Mouse (Mus musculus) frontal cortex, postnatal 14 days (tissue): ENCODE data around the gene Itprip.
"Not testable (repeated sequence)": the region's sequence is repeated elsewhere in the genome, so short reads cannot be mapped to it uniquely, and the experiment has no call there.

Experiments used
- DNase-seq, 2 experiments: peaks; one replicate each; pipeline ENCODE4 v3.0.0; 2022; ENCODE audit warnings: low spot score in 2 of 2

Gene Itprip

GRCm38 (mm10) chr19:47853951-47854795 is 64.9 kb downstream of the Itprip start:
- DNase-seq, result no peak

DNA sequence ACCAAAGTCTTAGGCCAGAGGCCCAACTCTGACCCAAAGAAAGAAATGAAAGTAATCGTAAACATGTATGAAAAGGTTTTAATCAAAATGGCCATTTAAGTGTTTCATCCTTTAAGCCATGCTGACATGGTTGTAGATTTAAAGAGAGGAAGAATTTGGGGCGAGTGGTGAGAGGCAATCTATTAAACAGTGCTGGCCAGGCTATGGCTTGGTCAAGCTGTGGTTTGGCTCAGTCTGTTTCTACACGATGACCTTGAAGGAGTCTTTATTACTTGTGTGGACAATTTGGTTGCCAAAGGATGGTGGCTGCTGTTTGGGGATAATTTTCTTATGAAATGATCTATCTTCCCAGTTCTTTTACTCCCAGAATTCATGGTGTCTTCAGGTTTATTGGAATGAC is 66.0 kb downstream of the Itprip start:
- DNase-seq, result no peak

DNA sequence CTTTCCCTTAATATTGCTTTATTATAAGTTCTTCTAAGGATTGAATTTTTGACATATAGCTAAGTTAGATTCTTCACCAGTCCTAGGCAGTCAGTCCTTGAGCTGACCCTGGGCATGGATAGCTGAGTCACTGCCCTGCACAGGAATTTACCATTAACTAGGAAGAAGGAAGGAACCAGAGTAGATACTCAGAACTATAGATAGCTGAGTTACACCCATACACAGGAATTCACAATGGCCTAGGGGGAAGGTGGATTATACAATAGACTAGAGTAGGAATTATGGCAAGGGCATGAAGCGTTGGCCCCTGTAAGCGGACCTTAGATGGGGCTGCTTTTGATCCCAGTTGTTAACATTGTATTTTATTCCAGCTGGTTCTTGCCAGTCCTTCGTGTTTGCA is 67.0 kb downstream of the Itprip start:
- not testable (repeated sequence) for DNase-seq

DNA sequence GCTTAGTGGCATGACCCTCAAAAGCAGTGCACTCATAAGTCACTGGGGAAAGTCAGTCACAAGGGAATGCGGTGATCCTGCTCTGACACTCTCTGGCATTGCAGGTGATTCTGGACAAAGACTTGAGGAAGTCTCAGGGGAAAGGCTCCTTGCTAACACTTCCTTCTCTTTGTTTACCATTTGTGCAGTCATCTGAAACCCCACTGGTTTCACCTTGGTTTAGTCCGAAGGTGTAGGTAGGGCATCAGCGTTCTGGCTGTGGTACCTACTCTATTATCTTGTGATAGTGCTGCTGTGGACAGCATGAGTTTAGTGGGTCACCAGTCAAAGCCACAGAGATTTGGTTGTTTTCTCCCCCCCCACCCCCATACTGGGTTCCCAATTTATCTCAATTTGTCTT is 69.4 kb downstream of the Itprip start:
- DNase-seq, result no peak
